Mouse (Mus musculus) forebrain, embryonic 11.5 days (tissue): ENCODE data around the gene Dnajc13. TPM values are rescaled to one million over a fixed set of nuclear protein-coding genes. Genes with fewer than 3 reads are reported as not detected.

Experiments
- ATAC-seq: fragments of 200-750 bp; cut with Nextera tagmentation; replicated peaks from 2 replicates; pipeline ENCODE4 v1.8.0; 2017; ENCODE audit warnings: moderate TSS enrichment; ENCODE audit not compliant: low FRiP score
- DNase-seq: peaks from one replicate; pipeline ENCODE4 v3.0.0-alpha.2; 2017; ENCODE audit warnings: low spot score
- H3K27ac ChIP-seq: fragments of 300-500 bp; sonication (generic); 2 replicates; pipeline ENCODE4 v1.5.1; 2014; ENCODE audit warnings: low read depth, low read length
- H3K27me3 ChIP-seq: fragments of 300-500 bp; sonication (generic); 2 replicates; pipeline ENCODE4 v1.6.1; 2014; ENCODE audit warnings: mild to moderate bottlenecking, low read length, mixed read lengths; ENCODE audit not compliant: control insufficient read depth, insufficient read depth
- H3K36me3 ChIP-seq: fragments of 300-500 bp; sonication (generic); 2 replicates; pipeline ENCODE4 v1.6.1; 2014; ENCODE audit warnings: mild to moderate bottlenecking, low read length, moderate library complexity, mixed read lengths; ENCODE audit not compliant: control insufficient read depth, insufficient read depth
- H3K4me1 ChIP-seq: fragments of 300-500 bp; sonication (generic); replicated peaks from 2 replicates; pipeline ENCODE4 v1.6.1; 2014; ENCODE audit warnings: low read length, mixed read lengths; ENCODE audit not compliant: control insufficient read depth, insufficient read depth
- H3K4me2 ChIP-seq: fragments of 300-500 bp; sonication (generic); 2 replicates; pipeline ENCODE4 v1.6.1; 2014; ENCODE audit warnings: low read depth, mild to moderate bottlenecking, low read length, moderate library complexity, mixed read lengths; ENCODE audit not compliant: severe bottlenecking
- H3K4me3 ChIP-seq: fragments of 300-500 bp; sonication (generic); 2 replicates; pipeline ENCODE4 v1.5.1; 2014; ENCODE audit warnings: low read depth, low read length
- H3K9ac ChIP-seq: fragments of 300-500 bp; sonication (generic); 2 replicates; pipeline ENCODE4 v1.6.1; 2014; ENCODE audit warnings: low read length
- H3K9me3 ChIP-seq: fragments of 300-500 bp; sonication (generic); 2 replicates; pipeline ENCODE4 v1.6.1; 2016; ENCODE audit warnings: low read length, mixed read lengths; ENCODE audit not compliant: control insufficient read depth
- WGBS: fragments of 180-500 bp; shearing (Covaris S2); extraction: QIAGEN DNeasy Blood & Tissue Kit; methylation state at CpG from one replicate; pipeline ENCODE4 v1.1.7; 2014; 5-methylcytosine and 5-hydroxymethylcytosine counted together
- polyA plus RNA-seq: library from polyadenylated mRNA; unstranded; fragments of >200 nt; fragmentation: Nextera tagmentation; extraction: Ambion mirVana; gene quantifications from 2 replicates; pipeline ENCODE4 v1.2.1, GENCODE M21; 2014

Gene Dnajc13
- polyA plus RNA-seq, 1 experiment from 2014 or later: 24.1 TPM

DNA sequence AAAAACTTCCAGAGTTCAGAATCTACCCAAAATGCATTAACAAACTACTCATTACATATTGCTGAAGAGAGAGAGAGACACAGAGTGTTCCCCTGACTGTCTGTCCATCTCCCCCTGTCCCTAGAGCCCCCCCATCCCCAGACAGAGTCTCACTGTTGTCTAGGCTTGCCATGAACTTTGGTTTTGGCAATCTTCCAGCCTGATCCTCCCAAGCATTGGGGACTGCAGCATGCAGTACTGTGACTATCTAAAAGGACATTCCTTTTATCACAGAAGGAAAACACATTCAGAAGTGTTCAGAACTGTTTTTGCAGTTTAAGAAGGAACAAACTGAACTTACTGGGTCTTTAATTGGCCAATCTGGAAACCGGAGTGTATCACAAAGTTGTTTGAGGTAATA, 74.0 kb downstream of the Dnajc13 start:
- H3K27ac ChIP-seq: no peak overlapping the region
- WGBS: 95% methylated on average over 1 of the region's 1 CpGs
- H3K36me3 ChIP-seq: peaks cover 2% of the 10 kb centered on the region; the same call in 1 of the 2 replicates
- no peaks in the 10 kb centered on the region for H3K9me3 ChIP-seq
- no peaks in the 10 kb centered on the region for H3K4me1 ChIP-seq
- H3K4me2 ChIP-seq: no peak overlapping the region
- no peak overlapping the region for H3K4me3 ChIP-seq
- ATAC-seq (no peak), DNase-seq (no peak)
- no peaks in the 10 kb centered on the region for H3K27me3 ChIP-seq
- no peak overlapping the region for H3K9ac ChIP-seq

DNA sequence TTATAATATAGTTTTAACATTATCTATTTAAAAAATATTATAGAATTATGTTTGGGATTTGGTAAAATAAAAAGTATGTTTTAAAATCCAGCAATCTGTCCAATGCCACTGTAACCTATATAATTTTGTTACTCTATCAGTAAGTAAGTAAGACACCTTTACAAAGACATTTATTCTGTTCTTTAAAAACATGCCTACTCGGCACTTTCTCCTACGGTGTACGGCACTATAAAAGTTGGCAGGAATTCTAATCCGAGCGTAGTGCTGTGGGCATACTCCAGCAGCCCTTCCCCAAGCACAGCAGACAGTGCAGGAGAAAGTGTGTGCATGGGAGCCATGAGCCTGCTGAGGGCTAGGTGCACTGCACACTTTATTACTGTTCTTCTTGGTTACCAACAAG, 75.7 kb downstream of the Dnajc13 start:
- DNase-seq (no peak), ATAC-seq (no peak)
- Histone ChIP-seq H3K27me3 (no peaks in the 10 kb centered on the region), H3K9ac (no peak overlapping the region), H3K36me3 (peaks cover 2% of the 10 kb centered on the region; the same call in 1 of the 2 replicates), H3K4me3 (no peak overlapping the region), H3K4me2 (no peak overlapping the region), H3K9me3 (no peaks in the 10 kb centered on the region), H3K4me1 (no peaks in the 10 kb centered on the region), H3K27ac (no peak overlapping the region)
- WGBS: 95% methylated on average over 5 of the region's 5 CpGs

DNA sequence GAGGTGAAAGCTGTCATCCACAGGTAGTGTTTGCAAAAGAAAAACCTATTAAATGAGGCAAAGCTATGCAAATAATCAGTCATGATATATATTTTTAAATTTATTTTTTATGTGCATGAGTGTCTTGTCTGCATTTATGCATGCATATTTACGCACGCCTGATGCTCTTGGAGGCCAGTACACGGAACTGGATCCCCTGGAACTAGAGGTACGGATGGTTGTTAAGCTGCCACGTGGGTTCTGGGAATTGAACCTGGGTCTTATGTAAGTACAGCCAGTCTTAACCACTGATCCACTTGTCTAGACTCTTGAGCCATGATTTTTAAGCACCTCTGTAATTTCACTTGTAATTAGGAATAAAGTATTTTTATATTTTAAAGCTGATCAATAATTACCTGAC, 79.5 kb downstream of the Dnajc13 start:
- no peaks in the 10 kb centered on the region for H3K9me3 ChIP-seq
- DNase-seq (no peak), ATAC-seq (no peak)
- no peak overlapping the region for H3K9ac ChIP-seq
- no peak overlapping the region for H3K4me3 ChIP-seq
- H3K36me3 ChIP-seq: peaks cover 2% of the 10 kb centered on the region; the same call in 1 of the 2 replicates
- WGBS: 92% methylated on average over 5 of the region's 5 CpGs
- no peak overlapping the region for H3K27ac ChIP-seq
- H3K27me3 ChIP-seq: no peaks in the 10 kb centered on the region
- no peaks in the 10 kb centered on the region for H3K4me1 ChIP-seq
- H3K4me2 ChIP-seq: no peak overlapping the region

DNA sequence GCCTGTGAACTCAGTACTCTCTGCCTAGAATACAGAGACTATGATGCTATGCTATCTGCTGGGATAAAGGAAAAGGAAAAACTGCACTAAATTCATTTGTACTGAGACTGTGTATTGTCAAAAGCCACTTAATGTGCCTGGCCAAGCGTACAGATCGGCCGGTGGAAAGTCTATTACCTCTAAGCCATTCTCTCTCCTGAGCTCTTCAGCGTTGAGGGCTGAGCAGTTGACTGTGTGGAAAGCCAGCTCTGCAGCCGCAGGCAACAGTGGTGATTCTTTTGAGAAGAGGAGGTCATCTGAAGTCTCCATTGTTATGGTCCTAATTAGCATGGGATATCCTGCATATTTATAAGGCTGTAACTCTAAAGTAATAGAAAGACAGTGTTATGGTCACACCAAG, 80.4 kb downstream of the Dnajc13 start:
- no peak overlapping the region for H3K4me2 ChIP-seq
- no peaks in the 10 kb centered on the region for H3K9me3 ChIP-seq
- H3K27ac ChIP-seq: no peak overlapping the region
- no peaks in the 10 kb centered on the region for H3K4me1 ChIP-seq
- H3K4me3 ChIP-seq: no peak overlapping the region
- ATAC-seq (peak; percentile 51), DNase-seq (no peak)
- no peak overlapping the region for H3K9ac ChIP-seq
- no peaks in the 10 kb centered on the region for H3K27me3 ChIP-seq
- WGBS: 43% methylated on average over 5 of the region's 5 CpGs
- H3K36me3 ChIP-seq: peaks cover 2% of the 10 kb centered on the region; the same call in 1 of the 2 replicates

DNA sequence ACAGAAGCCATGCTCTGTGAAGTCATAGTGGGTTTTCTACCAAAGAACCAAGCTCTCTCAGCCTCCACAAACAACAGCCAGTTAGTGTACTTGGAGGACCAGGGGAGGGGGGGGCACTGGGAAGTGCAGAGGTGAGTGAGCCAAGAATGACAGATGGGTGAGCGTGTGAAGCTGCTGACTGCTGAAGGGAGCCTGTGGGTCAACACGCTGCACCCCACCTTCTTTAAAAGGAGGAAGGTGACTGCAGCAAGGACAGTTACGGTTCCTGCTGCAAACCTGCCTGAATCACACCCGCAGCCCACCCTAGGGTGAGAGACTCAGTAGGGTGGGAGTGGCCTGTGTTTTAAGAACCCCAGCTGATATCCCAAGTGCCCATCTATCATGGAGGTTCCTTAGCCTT, 81.1 kb downstream of the Dnajc13 start:
- Histone ChIP-seq H3K27ac (no peak overlapping the region), H3K4me2 (no peak overlapping the region), H3K9ac (no peak overlapping the region), H3K36me3 (no peaks in the 10 kb centered on the region; the same call in 1 of the 2 replicates), H3K9me3 (no peaks in the 10 kb centered on the region), H3K27me3 (no peaks in the 10 kb centered on the region), H3K4me3 (no peak overlapping the region), H3K4me1 (no peaks in the 10 kb centered on the region)
- 86% methylated on average over 4 of the region's 4 CpGs for WGBS
- ATAC-seq (no peak), DNase-seq (no peak)

DNA sequence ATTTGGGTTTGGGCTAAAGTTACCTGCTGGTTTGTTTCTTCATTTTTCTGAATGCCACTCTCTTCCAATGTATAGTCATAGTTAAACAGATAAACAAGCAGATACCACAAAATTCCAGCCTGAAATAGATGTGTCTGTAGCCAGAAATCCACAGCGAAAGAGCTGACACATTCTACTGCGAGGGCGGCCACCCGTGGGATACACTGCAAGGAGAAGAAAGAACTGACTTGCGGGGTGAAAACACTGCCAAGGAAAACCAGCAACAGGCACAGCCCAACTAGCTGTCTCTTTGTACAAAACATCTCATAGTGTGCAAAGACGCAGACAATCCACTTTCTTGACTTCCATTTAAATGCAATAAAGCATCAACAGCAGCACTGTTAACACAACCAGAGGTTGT, 82.7 kb downstream of the Dnajc13 start:
- no peaks in the 10 kb centered on the region; the same call in 1 of the 2 replicates for H3K36me3 ChIP-seq
- no peak for ATAC-seq

DNA sequence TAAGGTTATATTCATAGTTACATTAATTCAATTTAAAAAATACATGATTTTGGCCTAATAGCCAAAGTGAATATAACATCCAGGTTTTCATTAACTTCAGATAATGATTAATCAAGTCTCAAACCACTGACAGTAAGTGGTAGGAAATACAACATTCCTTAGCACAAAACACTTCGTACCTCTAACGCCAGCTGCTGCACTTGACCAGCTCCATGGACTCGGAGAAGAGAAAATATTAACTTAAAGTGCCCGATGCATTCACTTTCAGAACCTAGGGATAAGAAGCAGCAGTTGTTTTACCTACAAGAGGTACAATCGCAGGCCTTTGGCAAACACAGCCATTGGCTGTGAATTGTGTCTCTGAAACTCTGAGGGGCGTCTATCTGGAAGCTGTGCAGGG, 90.4 kb downstream of the Dnajc13 start:
- peaks cover 2% of the 10 kb centered on the region; the same call in 1 of the 2 replicates for H3K36me3 ChIP-seq
- H3K27ac ChIP-seq: no peak overlapping the region
- H3K4me2 ChIP-seq: no peak overlapping the region
- no peaks in the 10 kb centered on the region for H3K27me3 ChIP-seq
- H3K4me1 ChIP-seq: no peaks in the 10 kb centered on the region
- WGBS: 95% methylated on average over 6 of the region's 6 CpGs
- no peak for ATAC-seq
- H3K4me3 ChIP-seq: no peak overlapping the region
- no peaks in the 10 kb centered on the region for H3K9me3 ChIP-seq
- H3K9ac ChIP-seq: no peak overlapping the region
- DNase-seq: no peak

More for the DNA sequence above, 82.7 kb downstream of the Dnajc13 start:
- DNase-seq: no peak
- Histone ChIP-seq H3K9me3 (no peaks in the 10 kb centered on the region), H3K4me1 (no peaks in the 10 kb centered on the region), H3K9ac (no peak overlapping the region), H3K4me3 (no peak overlapping the region), H3K4me2 (no peak overlapping the region), H3K27ac (no peak overlapping the region), H3K27me3 (no peaks in the 10 kb centered on the region)
- WGBS: 100% methylated on average over 6 of the region's 6 CpGs

DNA sequence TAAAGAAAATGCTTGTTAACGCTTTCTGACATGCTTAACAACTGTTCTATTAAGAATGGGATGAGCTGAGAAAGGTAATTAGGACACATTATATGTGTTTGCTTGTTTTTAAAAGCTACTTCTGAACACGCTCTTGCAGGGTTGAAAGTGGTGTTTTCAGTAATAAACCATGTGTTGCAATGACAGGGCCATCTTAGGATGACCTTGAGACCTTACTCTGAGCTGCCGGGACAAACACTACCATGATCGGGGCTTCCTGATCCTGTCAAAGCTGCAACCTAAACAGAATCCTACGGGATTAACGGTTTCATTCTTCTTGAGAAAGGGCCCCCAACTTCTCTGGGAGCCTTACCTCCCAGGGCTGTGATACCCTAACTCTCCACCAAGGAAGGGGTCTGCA, 91.1 kb downstream of the Dnajc13 start:
- Histone ChIP-seq H3K36me3 (peaks cover 2% of the 10 kb centered on the region; the same call in 1 of the 2 replicates), H3K9ac (no peak overlapping the region), H3K27me3 (no peaks in the 10 kb centered on the region), H3K9me3 (no peaks in the 10 kb centered on the region), H3K27ac (no peak overlapping the region), H3K4me3 (no peak overlapping the region), H3K4me1 (no peaks in the 10 kb centered on the region), H3K4me2 (no peak overlapping the region)
- ATAC-seq: no peak
- 88% methylated on average over 6 of the region's 6 CpGs for WGBS
- no peak for DNase-seq

DNA sequence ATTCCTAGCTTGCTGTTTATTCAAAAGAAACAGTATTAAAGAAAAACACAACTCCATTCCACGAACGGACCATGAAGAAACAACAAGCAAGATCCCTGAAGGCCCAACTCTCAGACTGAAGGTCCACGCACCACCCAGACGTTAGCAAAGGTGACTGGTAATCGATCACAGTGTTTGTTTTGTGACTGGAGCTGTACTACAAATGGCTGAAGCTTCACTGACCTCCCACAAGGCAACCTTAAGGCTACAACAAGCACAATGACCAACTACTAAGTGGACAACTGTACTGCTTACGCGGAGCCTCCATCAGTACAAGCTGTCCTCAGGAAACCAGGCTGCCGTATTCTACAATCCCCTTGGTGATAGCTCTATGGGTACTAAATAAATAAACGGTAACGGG, 92.7 kb downstream of the Dnajc13 start:
- Histone ChIP-seq H3K4me2 (no peak overlapping the region), H3K27ac (no peak overlapping the region), H3K4me3 (no peak overlapping the region), H3K36me3 (peaks cover 2% of the 10 kb centered on the region; the same call in 1 of the 2 replicates), H3K9ac (no peak overlapping the region), H3K27me3 (no peaks in the 10 kb centered on the region), H3K4me1 (no peaks in the 10 kb centered on the region), H3K9me3 (no peaks in the 10 kb centered on the region)
- 96% methylated on average over 10 of the region's 10 CpGs for WGBS
- ATAC-seq (no peak), DNase-seq (no peak)
